Mouse (Mus musculus) limb, embryonic 14.5 days (tissue): Measurements from ENCODE around the gene Mettl21a. TPM values are rescaled to one million over a fixed set of nuclear protein-coding genes. Genes with fewer than 3 reads are reported as not detected.
A peak's percentile ranks its signal among the peaks of the same experiment; 100 is the strongest.

Source experiments
- ATAC-seq: fragments of 200-750 bp; cut with Nextera tagmentation; 2 replicates; pipeline ENCODE4 v1.8.0; 2017; ENCODE audit warnings: low read depth, moderate number of reproducible peaks, moderate TSS enrichment; ENCODE audit not compliant: low FRiP score
- DNase-seq: peaks from one replicate; pipeline ENCODE4 v3.0.0-alpha.2; 2015; ENCODE audit warnings: low spot score
- H3K27ac ChIP-seq: fragments of 300-500 bp; sonication (generic); replicated peaks from 2 replicates; pipeline ENCODE4 v1.5.1; 2014; ENCODE audit warnings: low read depth, mild to moderate bottlenecking, low read length, moderate library complexity, mixed read lengths
- H3K27me3 ChIP-seq: fragments of 300-500 bp; sonication (generic); 2 replicates; pipeline ENCODE4 v1.6.1; 2014; ENCODE audit warnings: low read length, mixed read lengths; ENCODE audit not compliant: control insufficient read depth, insufficient read depth
- H3K36me3 ChIP-seq: fragments of 300-500 bp; sonication (generic); 2 replicates; pipeline ENCODE4 v1.6.1; 2014; ENCODE audit warnings: mild to moderate bottlenecking, low read length, moderate library complexity, mixed read lengths; ENCODE audit not compliant: control insufficient read depth, insufficient read depth
- H3K4me1 ChIP-seq: fragments of 300-500 bp; sonication (generic); 2 replicates; pipeline ENCODE4 v1.6.1; 2014; ENCODE audit warnings: antibody characterized with exemption, low read length, mixed read lengths; ENCODE audit not compliant: control insufficient read depth, insufficient read depth
- H3K4me2 ChIP-seq: fragments of 300-500 bp; sonication (generic); replicated peaks from 2 replicates; pipeline ENCODE4 v1.6.1; 2014; ENCODE audit warnings: low read depth, mild to moderate bottlenecking, low read length, moderate library complexity; ENCODE audit not compliant: severe bottlenecking
- H3K4me3 ChIP-seq: fragments of 300-500 bp; sonication (generic); replicated peaks from 2 replicates; pipeline ENCODE4 v1.5.1; 2014; ENCODE audit warnings: low read length
- H3K9ac ChIP-seq: fragments of 300-500 bp; sonication (generic); 2 replicates; pipeline ENCODE4 v1.6.1; 2014; ENCODE audit warnings: mild to moderate bottlenecking, low read depth, low read length, moderate library complexity; ENCODE audit not compliant: severe bottlenecking
- H3K9me3 ChIP-seq: fragments of 300-500 bp; sonication (generic); 2 replicates; pipeline ENCODE4 v1.6.1; 2016; ENCODE audit warnings: low read length; ENCODE audit not compliant: control insufficient read depth
- POLR2A ChIP-seq: fragments of 200-500 bp; IDR thresholded peaks from 2 replicates; pipeline ENCODE4 v1.8.0; 2012; ENCODE audit warnings: inconsistent platforms, mild to moderate bottlenecking, moderate library complexity, borderline replicate concordance; ENCODE audit not compliant: insufficient read depth, insufficient read length; ENCODE audit errors: extremely low read depth
- WGBS: fragments of 180-500 bp; shearing (Covaris S2); extraction: QIAGEN DNeasy Blood & Tissue Kit; methylation state at CpG from one replicate; pipeline ENCODE4 v1.1.7; 2014; 5-methylcytosine and 5-hydroxymethylcytosine counted together
- polyA plus RNA-seq, 2 experiments: library from polyadenylated mRNA; depleted of rRNA in 1 of 2; stranded (reverse) in 1 of 2; unstranded in 1 of 2; fragments of >200 nt; fragmentation: Nextera tagmentation in 1 of 2; extraction: Ambion mirVana in 1 of 2; gene quantifications; 2 replicates each; pipeline versions ENCODE4 v1.2.1 to v1.2.3; 2012 to 2014

Mettl21a gene
- polyA plus RNA-seq (2012; rRNA removed): 20.7 and 24.1 TPM in 2 replicates
- 26.1 and 27.6 TPM in 2 replicates for polyA plus RNA-seq (2014; fragmentation: Nextera tagmentation; extraction: Ambion mirVana)

DNA sequence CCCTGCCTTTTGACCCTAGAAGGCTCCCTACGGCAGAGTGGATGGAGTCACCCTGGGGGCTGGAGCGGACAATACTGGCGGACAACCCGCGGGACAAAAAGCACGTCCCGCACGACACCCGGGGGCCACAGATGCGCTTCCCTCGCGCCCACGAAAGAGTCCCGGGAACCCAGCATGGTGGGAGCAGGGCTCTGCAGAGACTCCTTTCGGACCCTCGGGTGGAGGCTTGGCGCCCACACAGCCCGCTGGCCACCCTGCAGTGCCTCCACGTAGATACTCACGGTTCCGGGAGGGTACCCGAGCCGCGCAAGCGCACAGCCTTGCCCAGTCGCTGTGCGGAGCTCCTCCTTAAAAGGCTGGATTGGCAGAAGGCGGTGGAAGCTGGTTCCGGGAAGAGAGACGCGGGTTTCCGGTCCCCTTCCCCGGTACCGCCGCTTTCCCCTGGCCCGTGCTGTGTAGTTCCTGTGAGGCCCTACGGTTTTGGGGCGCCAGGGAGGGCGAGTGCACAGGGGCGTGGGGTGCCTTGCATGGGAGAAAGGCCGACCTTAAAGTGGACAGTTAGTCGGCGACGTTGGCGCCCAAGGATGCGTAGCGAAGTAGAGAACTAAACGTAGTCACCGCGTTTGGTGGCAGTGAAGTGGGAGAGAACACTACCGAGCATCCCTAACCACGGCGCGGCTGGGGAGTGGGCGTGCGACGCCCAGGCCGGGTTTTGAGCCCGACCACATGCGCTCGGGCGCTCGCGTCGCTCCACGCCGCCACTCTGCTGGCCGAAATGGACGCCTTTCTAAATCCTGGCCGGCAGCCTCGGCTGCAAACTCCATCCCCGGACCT is at the start of gene Mettl21a:
Gene Mettl21a, minus strand, starts transcription at position 362 of the 834 bp plus-strand sequence.
- DNase-seq (peak; percentile 95), ATAC-seq (peak; percentile 93)
- Histone ChIP-seq H3K4me3 (peak within 1 kb of the TSS; percentile 80), H3K4me1 (peaks cover 19% of the 10 kb centered on the region), H3K27me3 (no peaks in the 10 kb centered on the region), H3K27ac (peak within 1 kb of the TSS; percentile 97), H3K9ac (peak within 1 kb of the TSS; percentile 96), H3K36me3 (peaks cover 15% of the 10 kb centered on the region), H3K9me3 (no peaks in the 10 kb centered on the region), H3K4me2 (peak within 1 kb of the TSS; percentile 77)
- TF ChIP-seq POLR2A: peak; percentile 79; the same call in 1 of the 2 replicates
- WGBS: 1% methylated on average over 71 of the region's 72 CpGs

DNA sequence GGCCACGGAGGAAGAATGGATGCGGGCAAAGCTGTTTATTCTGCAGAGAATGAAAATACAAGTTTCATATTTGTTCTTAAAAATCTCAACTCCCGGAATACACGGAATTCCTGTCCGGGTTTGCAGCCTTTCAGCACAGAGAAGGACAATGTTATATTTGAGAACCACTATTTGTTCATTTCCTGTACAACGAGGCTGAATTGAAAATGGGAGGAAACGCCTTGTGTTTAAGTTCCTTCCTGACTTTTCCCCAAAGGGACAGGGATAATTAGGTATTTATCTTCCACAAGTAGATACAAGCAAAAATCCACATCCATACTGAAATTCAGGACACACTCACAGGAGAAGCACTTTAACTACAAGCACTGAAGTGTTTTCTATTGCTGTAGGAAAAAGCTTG is 41.8 kb upstream of the Mettl21a start:
- no peak overlapping the region for H3K27ac ChIP-seq
- no peak for DNase-seq
- H3K9ac ChIP-seq: no peak overlapping the region
- H3K9me3 ChIP-seq: no peaks in the 10 kb centered on the region
- H3K4me1 ChIP-seq: no peaks in the 10 kb centered on the region
- H3K4me2 ChIP-seq: no peak overlapping the region
- H3K27me3 ChIP-seq: no peaks in the 10 kb centered on the region
- WGBS: 69% methylated on average over 7 of the region's 7 CpGs
- no peak overlapping the region for H3K4me3 ChIP-seq
- no peak for TF ChIP-seq POLR2A
- H3K36me3 ChIP-seq: no peaks in the 10 kb centered on the region
- ATAC-seq: no peak

DNA sequence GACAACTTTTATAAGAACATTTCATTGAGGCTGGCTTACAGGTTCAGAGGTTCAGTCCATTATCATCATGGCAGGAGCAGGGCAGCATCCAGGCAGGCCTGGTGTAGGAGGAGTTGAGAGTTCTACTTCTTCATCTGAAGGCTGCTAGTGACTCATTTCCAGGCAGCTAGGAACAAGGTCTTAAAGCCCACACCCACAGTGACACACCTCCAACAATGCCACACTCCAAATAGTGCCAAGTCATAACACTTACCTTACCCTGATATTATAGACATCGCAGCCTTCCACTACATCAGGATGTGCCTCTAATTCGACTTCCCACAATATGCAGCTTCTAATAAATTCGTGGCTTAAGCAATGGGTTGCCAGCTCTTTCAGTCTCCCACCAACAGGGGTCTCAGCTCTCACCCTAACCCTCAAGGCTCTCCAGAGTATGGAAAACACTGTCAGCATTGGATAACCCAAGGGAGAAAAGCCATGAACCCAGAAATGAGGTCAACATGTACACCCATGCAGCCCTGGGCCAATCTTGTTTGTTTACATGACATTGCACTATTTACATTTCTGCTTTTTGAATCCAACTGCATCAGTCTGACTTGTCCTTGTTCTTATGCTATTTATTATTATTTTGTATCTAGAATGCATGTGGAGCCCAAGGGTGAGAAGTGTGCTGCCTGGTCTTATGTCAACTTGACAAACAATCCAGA is 39.5 kb upstream of the Mettl21a start:
- no peak overlapping the region for H3K4me3 ChIP-seq
- H3K27me3 ChIP-seq: no peaks in the 10 kb centered on the region
- no peaks in the 10 kb centered on the region for H3K36me3 ChIP-seq
- no peak for TF ChIP-seq POLR2A
- WGBS: 77% methylated on average over 3 of the region's 3 CpGs
- ATAC-seq (no peak), DNase-seq (no peak)
- H3K4me1 ChIP-seq: no peaks in the 10 kb centered on the region
- no peak overlapping the region for H3K9ac ChIP-seq
- no peaks in the 10 kb centered on the region for H3K9me3 ChIP-seq
- H3K4me2 ChIP-seq: no peak overlapping the region
- no peak overlapping the region for H3K27ac ChIP-seq

GRCm38 (mm10) chr1:64655415-64655814 is 38.4 kb upstream of the Mettl21a start:
- Histone ChIP-seq H3K4me3 (no peak overlapping the region), H3K27me3 (no peaks in the 10 kb centered on the region), H3K9me3 (no peaks in the 10 kb centered on the region), H3K36me3 (no peaks in the 10 kb centered on the region), H3K9ac (no peak overlapping the region), H3K4me1 (no peaks in the 10 kb centered on the region), H3K4me2 (no peak overlapping the region), H3K27ac (no peak overlapping the region)
- ATAC-seq: no peak
- DNase-seq: no peak
- no peak for TF ChIP-seq POLR2A
- WGBS: 43% methylated on average over 1 of the region's 1 CpGs

DNA sequence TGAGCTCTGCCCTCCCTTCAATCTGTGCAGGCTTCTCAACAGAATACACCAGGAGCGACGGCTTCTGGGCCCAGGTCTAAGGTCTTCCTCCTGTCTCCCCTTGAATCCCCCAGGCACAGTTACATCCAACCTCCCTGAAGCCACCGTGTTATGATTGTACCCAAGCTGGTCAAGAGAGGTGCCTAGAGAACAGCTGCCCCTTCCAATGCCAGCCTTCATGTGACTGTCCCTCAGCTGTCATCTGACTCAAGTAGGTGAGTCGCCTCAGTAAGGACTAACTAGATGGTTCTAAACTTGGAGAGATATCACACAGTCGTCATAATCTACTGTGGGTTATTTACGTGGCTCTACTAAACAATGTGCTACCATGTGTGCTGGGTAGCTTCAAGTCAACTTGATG is 36.7 kb upstream of the Mettl21a start:
- ATAC-seq (no peak), DNase-seq (no peak)
- TF ChIP-seq POLR2A: no peak
- H3K4me1 ChIP-seq: 0 out of 2 replicates have a peak, but pooled peaks cover 2% of the 10 kb centered on the region
- no peaks in the 10 kb centered on the region for H3K9me3 ChIP-seq
- WGBS: 89% methylated on average over 6 of the region's 6 CpGs
- no peak overlapping the region for H3K9ac ChIP-seq
- no peaks in the 10 kb centered on the region for H3K36me3 ChIP-seq
- no peaks in the 10 kb centered on the region for H3K27me3 ChIP-seq
- no peak overlapping the region for H3K4me3 ChIP-seq
- H3K4me2 ChIP-seq: no peak overlapping the region
- no peak overlapping the region for H3K27ac ChIP-seq
